Mouse (Mus musculus): ENCODE results near the gene Ptprd.

Ptprd gene

DNA sequence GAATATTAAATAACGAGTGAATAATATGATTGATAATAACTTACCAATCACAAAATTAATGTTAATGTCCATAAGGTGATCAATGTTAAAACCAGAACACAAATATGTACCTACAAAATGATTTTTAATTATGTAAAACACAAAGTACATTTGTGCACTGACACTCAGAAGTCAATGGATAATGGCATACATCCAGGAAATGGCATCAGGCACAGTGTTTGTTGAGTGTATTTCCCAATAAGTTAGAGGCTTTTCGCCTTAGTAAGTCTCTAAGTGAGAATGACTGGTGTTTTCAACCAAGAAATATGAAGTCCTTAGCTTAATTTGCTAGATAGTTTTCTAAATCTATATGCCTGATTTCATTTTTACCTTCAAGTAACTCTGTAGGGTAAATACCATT lies 1843.5 kb downstream of the Ptprd start:
- no peak for DNase-seq

DNA sequence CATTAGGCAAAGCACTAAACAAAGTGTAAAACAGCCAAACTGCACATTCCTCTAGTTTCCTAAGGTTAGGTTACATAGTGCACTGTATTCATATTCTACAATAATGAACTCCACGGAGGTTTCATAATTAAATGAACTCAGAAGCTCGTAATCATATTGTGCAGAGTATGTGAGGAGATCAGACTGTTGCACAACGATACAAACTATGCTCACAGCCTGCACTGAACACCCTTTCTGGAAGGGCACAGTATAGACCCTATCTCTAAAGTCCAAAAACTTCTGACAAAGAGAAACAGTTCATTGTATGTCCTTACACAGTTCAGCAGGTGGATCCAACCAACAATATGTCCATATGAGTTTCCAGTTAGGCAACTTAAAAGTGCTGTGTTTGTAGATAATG lies 1844.5 kb downstream of the Ptprd start:
- no peak for DNase-seq

DNA sequence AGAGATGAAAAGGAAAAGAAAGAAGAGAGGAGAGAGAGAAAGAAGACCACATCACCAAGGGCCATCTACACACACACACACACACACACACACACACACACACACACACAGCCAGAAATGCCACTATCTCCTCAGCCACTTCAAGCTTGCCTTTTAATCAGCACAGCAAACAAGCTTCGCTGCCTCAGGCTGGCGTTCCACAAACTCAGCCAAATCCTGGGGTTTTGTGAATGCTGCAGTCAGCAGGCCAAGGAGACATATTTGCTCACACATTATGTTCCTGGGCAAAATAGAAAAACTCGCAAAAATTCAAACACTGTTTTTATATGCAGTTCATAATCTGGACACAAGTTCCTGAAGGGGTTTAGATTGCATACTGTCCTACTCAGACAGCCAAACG lies 1845.9 kb downstream of the Ptprd start:
- no peak for DNase-seq

DNA sequence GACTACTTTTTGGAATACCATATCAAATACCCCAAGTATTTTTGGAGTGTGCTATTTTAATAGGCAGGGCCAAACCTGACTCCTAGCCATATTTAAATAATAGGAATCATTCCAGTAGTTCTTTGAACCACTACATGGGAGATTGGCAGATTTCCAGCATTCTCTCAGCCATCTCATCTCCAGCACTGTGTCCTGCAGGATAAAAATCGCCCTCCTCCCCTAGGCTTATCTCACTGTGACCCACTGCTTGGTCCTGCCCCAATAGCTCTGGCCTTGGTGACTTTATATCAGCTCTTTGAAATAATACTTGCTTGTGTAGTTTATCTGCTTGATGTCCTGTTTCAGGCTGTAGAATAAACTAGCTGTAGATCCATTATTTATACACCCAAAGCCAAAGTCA lies 1850.2 kb downstream of the Ptprd start:
- no peak for DNase-seq

DNA sequence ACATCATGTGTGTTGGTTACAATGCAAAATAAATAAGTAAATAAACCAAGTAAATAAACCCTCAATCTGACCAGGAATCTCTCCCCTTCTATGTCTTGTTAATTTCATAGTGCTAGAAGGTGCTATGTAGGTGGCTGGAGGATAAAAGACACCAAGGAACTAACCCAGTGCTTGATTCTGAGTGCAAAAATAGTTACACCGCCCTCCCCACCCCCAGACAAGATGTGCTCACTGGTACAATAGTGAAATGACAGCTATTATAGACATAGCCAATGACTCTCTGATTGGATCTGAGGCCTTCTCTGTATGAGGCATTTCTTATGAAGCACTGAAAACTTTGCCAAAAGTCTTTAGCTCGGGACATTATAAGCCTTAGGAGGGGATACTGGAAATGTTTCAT lies 1857.6 kb downstream of the Ptprd start:
- no peak for DNase-seq

DNA sequence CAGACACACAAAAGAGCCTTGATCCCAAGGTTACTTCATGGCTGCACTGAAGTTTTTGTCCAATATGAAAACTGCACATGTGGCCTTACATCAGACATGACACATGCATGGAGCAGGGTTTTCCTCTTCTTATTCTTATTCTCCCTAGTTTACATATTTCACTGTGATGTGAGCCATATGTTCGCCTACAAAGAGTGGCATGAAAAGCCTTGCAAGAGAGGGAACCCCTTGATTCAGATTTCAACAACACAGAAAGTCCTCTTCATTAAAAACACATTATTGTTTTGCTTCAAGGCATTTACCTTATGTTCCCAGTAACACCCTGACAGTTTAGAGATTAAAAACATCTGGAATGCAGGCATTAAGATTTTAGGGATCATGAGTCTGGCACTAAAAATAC lies 1859.3 kb downstream of the Ptprd start:
- DNase-seq, result no peak

DNA sequence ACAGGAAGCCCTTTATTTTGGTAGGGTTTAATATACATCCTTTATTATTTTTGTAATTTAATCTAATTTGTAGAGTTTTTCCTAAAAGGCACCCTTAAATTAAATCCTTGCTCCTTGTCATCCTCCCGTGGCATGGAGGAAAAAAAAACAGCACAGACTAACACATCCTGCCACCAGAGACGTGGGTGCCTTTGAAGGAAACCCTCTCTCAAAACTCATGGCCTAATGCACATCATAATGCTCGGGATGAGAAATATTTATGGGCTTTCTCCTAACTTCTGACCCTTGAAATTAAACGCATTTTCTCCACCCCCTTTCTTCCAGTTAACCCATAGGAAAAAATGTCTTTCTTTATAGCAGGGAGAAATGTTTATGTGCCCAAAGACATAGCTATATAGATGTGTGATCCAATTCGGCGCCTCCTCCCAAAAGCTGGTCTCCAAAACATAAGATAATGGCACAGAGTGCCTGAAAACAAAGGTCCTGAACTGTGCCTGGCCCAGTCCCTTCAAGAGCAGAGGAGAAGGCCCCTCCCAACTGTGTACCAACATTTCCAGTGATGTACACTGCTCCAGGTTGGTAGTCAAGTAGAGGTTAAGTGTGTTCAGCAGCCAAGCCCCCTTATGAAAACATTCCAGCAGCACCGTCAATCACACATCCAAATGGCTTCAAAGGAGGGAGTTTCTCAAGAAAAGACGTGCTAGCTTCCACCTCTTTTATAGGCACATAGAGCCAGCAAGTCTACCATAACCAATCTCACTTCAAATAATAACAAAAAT lies 1860.4 kb downstream of the Ptprd start:
- no peak for DNase-seq

DNA sequence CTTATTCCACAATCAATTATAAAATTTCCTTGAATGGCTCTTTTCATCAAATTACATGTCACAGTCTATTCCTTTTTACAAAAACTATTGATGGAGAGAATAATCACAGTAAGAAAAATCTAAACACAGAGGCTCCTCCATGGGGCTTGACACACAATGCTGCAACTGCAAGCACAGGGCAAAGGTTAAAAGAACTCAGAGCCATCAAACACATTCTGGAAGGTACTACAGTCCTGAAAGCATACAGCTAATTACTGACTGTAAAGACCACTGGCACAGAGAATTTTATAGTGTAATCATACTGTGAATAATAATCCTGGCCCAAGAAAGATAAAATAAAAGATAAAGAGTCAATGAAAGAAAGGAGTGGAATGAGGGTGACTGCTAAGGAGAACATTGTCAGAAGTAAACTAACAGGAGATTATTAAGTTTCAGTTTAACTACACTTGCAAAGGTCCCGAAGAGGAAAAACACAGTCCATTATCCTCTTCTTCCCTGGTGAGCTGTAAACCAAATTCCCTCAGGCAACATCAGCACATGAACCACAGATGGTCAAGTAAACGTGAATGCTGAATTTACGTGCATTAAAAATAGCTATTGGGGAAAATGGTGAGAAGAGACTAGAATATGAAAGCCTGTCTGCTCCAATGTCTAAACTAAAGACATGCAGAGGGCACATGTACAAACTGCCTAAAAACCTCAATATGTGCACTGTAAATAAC lies 1861.4 kb downstream of the Ptprd start:
- DNase-seq, result no peak

DNA sequence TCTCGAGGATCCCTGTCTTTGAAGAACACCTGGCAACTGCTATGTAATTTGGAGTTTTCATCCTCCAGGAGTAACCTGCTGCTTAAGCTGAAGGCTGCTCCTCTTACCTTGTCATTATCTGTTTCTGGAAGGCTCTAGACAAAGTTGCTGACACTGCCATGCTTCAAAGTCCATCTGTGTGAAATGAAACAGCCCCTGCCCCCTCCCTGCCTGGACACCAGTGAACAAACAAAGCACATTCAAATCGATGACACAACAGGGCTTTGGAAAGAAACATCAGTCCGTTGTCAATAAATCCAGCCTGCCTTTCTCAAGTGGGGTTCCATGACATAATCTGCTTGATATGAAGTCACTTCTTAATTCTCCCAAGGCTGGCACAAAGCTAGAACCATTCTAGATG lies 1867.7 kb downstream of the Ptprd start:
- no peak for DNase-seq

DNA sequence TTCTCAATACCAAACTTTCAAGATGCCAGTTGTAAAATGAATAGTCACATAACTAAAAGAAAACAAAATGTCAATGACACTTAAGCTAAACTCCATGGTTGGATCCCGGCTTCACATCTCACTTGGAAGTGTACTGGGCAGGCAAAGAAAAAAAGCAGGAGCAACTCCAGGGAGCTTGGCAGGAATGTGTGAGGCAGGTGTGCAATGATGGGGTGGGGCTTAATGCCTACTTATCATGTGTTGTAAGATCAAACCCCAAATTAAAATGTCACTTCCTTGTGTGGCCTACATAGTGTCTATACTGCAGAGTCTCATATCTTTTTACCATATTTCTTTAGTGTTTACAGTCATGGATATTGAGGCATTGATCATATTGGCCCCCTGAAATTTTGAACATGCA lies 1873.8 kb downstream of the Ptprd start:
- no peak for DNase-seq

DNA sequence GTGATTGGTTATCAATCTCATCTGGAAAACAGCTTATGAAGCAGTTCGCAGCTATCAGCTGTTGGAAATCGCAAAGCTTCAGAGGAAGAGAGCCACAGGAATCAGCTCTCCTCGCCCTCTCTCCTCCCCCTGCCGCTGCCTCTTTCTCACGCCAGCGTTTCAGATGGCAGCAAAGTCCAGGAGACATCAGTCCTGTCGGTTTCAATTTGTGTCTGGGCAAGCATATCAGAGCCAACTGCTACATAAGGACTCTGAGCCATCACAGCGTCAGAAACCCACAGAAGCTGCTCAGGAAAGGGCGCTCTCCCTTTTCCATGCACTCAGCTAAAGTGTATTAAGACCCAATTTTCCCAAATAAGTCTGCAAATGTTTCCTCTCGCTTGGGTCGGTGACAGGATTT lies 1884.4 kb downstream of the Ptprd start:
- DNase-seq, result no peak

DNA sequence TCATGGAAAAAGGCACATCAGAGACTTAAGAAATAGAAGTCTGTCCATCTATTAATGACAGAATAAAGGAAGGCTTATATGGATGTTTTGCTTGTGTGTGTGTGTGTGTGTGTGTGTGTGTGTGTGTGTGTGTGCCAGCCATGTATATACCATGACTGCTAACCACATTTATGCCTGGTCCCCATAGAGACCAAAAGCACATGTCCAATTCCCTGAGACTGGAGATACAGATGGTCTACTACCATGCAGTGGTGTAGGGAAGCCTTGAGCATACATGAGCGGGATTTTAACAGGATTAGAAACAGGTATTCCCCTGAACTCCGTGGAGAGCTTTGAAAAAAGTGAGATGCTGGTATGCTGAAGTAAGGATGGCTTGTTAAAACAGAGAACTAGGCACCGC lies 1886.1 kb downstream of the Ptprd start:
- DNase-seq, result no peak

DNA sequence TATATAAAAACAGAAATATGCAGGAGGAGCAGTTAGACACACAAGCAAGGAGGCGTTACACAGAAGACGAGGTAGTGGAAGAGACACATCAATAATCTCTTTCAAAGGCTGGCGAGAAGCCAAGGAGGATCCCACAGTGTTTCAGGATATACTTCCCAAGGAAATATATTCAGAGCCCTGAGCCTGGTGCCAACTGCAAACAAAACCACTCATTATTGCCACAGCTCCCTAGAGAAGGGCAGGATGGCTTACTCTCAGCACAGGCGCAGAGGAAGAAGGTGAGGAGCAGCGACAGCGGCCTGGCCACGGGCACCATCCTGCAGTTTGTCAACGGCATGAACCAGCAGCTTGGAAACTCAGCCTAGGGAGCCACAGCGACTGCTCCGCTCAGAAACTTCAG lies 1886.8 kb downstream of the Ptprd start:
- DNase-seq, result no peak

DNA sequence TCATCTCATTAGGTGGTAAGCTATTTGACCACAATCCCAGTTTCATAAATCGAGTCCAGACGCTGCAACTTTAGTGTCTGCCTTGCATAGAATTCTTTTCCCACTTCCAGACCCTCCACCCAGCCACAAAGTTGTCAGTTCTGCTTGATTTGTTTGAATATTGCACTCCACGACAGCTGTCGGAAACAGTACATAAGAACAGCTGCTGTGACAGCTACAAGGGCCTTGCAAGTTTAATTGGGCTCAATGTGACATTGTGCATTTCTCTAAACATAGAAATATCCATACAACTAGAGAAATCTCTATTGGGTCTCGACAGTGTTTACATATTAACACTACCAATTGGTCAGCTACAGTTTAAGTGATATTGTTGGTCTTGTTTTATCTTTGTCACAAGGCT lies 1887.3 kb downstream of the Ptprd start:
- no peak for DNase-seq

DNA sequence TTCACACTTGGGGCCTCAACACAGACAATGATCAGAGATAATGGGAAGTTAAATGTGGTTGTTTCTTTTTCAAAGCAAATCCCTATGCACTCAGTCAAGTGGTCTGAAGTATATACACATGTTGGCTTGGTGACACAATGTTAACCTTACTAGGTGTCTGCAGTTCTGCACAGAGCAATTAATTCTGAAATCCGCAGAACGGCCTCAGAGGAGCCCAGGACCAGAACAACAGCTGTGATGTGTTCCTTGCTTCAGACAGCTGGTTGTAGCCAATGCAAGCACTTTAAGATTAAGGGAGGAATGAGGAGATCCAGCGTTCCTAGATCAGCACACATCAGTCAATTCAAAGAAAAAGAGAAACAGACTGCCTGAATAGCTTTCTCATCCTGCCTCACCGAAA lies 1891.9 kb downstream of the Ptprd start:
- no peak for DNase-seq

DNA sequence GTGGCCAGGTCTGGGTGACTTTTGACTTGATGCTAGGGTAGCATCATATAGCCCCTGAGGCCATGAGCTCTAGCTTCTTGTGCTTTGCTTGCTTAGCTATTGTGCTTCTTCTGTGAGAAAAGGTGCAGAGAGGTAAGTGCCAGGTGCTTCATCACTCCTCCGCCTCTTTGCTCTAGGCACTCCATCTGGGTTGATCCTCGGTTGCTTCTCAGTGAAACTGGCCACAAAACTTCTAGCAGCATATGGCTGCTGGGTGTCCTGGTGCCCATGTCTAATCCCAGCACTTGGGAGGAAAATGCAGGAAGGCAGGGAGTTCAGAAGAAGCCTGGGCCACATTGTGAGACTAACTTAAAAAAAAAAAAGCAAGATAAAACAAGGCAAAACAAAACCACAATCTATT lies 1895.8 kb downstream of the Ptprd start:
- no peak for DNase-seq

DNA sequence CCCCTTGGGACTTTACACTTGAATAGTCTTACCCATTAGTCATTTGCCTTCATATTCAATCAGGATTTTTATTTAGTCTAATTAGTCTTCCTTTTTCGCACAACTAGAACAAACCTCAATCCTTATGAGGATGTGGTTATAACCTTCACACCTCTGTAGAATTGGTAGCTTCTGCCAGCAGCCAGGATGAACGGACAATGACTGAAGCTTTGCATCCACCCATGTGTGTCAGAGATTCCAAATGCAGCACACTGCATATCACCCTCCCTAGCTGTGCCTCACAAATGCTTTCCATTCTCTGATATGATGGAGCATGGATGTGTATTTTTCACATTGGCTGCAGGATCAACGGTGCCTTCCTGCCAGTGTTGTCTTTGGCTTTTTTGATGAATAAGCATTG lies 1898.0 kb downstream of the Ptprd start:
- no peak for DNase-seq

DNA sequence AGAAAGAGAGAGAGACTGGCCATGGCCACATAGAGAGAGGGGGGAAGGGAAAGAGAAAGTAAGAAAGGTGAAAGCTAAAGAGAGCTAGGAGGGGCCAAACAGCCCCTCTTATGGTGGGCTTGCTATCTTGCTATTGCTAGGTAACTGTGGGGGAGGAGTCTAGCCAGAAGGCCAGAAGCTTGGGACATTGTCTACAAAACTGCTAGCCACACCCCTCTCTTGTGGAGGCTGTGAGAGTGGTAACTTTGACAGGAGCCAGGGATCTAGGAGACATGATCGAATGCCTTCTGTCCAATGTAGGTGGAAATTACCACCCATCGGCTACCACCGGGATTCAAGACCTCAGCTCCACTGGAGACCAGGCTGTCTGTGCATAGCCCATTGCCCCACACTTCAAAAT lies 1899.2 kb downstream of the Ptprd start:
- no peak for DNase-seq

DNA sequence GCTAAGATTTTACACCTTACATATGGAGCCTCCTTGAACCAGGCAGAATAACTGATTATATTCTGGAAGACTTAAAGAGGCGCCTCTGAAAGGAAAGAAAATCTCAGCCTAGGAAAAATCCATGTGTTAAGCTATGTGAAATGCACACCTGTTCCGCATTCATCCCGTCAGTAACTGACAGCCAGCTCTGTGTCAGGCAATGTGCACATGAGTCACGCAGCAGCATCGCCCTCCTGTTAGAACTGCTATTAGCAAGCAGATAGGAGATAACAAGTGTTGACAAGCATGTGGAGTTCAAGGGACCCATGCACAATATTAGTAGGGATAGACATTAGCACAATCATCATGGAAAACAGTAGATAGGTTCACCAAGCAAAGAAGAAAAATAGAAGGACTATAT lies 1905.8 kb downstream of the Ptprd start:
- DNase-seq, result no peak

DNA sequence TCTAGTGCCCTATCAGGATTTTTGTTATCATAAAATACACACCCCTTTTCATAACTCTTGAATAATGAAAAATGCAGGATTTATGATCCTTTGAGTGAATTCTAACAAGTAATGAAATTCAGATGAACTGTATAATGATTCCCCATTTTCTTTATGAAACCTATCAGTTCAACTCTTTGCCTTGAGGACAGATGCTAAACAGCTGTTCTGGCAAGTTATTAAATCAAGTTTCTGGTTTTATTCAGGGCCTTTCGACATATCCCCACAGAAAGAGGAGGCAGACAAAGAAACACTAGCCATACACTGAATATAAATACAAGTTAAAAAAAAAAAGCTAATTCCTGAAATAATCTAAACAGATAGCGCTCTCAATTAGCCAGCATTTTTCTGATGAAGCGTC lies 1914.4 kb downstream of the Ptprd start:
- no peak for DNase-seq

DNA sequence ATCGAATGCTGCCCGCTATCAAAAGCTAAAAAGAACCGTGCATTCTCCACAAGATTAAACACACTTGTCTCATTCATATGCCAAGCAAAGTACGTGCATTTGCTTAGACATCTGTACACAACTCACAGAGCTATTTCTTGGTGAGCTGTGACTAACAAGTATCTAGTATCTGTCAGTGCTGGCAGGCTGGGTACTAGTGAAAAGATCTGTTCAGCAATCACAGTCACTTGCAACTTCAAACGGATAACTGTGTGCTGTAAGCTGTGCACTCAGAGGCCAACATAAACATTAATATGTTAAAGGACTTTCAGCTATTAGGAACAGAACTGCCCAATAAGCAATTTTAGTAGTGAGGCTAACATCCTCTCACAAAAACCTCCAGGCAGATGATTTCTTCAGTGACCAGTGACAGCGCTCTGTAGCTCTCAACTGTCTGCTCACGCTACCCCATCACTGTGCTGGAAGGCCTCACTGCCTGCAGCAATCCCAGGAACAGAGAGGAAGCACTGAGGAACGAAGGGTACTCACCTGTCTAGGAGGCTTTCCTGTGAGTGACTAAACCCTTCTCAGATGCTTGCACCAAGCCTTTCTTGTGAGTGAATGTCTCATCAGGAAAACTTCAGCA lies 1918.9 kb downstream of the Ptprd start:
- no peak for DNase-seq

DNA sequence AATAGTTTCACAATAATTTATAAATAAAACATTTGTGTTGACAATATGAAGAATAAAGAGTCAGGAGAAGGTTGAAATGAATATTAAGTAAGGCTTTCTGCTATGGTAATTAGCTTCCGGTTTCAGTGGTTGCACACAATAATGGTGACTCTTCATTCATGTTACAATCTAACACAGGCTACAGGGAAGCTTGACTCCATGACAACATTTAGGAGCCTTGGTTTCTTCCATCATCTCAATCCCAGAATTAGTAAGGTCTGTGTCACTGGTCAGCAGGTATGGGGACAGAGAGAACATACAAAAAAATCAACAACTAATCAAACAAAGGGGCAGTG lies 1921.3 kb downstream of the Ptprd start:
- DNase-seq, result no peak

DNA sequence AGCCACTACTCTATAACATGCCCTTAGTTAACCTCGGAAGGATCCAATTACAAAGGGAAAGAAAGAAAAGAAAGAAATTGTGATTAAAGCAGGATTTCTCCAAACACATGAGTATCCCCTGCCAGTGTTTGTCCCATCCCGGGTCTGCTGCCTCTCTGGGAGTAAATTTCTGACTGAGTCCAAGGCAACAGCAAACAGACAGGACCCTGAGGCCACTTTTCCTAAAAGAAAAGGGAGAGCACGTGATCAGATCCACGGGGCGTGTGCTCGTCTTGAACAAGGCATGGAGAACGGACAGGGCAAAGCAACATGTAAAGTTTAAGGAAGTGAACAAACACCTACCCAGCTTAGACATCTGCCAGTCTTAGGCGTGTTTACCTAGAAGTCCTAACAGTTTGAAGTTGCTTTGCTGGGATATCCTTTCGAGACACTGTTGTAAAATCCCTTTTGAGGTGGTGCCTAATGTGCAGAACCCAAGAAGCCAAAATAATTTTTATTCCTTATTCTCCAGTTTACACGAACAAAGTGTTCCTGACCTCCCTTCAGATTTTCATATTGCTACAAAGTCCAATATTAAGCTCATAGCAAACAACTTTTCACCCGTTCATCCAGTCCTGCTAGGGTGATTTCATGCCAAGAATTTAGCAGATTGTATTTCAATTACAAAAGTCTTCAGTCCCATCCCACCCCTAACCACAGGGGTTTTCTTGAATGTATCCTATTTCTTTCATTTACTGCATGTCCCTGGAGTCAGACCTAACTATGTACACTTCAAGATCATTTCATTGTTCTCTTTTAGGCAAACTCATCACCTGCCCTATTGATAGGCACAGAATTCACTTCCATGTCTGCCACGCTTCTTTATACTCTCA lies 1921.9 kb downstream of the Ptprd start:
- DNase-seq, result no peak

DNA sequence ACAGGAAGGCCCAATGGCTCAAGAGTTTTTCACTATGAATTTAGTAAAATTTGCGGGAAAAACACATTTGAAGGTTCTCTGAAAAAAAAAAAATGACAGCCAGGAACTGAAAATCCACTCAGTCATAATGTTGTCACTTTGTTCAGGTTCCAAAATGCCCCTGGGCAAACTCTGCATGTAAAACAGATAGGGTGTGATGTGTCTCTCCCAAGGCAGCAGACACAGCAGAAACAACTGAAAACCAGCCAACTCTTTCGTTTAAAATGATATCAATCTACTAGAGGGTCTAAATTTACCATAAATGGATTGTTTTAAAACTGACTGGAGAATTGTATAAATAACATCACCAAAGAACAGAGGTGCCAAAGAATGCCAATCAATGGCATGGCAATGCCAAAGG lies 1925.7 kb downstream of the Ptprd start:
- no peak for DNase-seq
